Mouse (Mus musculus): ENCODE measurements around the gene Spef1.
A peak's percentile ranks its signal among the peaks of the same experiment; 100 is the strongest.

The Spef1 gene

DNA sequence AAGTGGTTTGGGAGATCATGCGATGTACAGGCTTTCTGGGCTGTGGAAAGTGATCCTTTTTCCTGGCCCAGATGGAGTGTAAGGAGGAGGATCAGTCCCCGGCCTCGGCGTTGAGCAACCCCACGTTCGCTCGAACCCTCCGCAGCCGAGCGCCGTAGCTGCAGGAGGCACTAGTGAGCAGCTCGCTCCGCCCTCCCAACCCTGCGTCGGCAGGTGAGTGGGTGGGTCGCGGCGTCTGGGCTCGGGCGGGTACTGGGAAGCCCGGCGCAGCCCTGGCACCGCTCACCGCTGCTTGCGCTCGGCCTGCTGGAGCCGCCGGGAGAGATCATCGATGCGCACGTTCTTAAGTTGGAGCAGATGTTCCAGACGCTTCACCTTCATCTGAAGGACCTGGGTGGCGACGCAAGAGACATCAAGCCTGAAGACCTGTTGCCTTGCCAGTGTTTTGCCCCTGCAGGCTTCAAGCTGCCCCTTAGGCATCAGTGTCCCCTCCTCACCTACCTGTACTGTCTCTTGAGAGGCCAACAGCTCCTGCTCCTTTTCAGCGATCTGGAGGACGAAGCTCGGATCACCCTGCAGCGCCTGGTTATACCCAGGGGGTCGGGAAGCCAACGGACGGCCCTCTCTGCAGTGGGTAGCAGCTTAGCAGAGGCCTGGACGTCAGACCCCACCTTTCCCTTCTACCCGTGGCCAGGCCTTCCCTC, 15.5 kb downstream of the Spef1 start:
- peak; percentile 71 for DNase-seq

DNA sequence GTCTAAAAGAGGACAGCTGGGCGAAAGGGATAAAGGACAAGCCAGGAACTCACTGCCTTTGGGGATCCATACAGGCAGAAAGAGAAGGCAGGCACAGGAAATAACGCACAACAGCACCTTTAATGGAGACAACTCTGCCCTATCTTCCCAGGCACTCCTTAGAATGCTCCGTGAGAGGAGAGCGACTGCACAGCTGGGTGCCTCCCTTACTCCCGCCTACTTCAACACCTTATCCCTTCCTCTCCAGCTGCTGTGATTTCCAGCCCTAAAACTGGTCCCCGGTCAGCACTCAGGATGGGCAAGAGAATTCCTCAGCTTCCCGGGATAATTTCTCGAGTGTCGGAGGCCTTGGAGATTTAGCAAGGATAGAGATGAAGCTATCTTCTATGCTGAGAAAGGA, 16.1 kb downstream of the Spef1 start:
- DNase-seq = no peak

DNA sequence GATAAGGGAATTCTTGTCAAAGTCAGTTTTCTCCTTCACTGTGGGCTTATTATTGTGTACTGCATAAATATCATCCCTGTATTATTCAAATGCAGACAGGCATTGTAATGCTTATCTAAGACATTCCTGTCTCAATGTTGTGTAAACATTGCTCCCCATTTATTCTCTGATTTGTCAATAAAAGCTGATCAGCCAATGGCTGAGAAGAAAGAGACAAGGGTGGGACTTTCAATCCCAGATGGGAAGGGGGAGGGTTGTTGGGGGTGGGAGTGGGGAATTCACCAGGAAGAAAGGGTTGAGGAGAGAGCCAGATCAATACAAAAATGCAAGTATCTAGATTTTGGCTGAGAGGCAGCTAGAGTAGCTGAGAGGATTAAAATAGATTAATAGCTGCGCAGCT, 18.2 kb downstream of the Spef1 start:
- DNase-seq = no peak

DNA sequence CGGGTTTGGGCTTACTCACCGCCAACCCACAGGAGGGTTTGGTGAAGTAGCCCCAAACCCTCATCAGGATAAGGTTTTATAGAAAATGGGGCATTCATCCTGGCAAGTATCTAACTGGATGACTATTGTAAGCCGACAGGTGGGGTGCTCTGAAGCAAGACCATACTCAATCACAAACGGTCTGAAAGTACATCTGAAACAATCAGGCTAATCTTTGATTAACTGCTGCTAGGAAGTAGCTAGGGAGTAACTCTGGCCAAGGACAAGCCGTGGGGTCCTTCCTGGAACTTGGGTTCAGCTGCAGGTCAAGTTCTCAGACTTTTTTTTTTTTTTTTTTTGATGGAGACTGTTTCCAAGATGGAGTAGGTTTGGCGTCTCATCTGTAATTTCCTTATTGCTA, 19.1 kb downstream of the Spef1 start:
- no peak for DNase-seq

DNA sequence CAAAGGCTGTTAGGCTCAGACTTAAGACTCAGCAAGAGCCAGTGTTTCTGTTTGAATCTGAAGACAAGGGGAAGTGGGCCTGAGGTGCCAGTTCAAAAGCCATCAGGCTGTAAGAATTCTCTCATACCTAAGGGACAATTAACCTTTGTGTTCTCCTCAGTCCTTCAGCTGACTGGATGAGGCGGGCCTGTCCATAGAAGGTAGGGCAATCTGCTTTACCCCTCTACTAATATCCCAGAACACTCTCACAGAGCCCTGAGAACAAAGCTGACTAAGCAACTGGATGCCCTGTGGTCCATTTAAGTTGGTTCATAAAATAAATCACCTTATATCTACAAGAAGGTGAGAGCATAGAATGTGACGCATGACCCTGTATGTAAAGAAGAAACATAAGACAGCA, 20.9 kb downstream of the Spef1 start:
- no peak for DNase-seq

DNA sequence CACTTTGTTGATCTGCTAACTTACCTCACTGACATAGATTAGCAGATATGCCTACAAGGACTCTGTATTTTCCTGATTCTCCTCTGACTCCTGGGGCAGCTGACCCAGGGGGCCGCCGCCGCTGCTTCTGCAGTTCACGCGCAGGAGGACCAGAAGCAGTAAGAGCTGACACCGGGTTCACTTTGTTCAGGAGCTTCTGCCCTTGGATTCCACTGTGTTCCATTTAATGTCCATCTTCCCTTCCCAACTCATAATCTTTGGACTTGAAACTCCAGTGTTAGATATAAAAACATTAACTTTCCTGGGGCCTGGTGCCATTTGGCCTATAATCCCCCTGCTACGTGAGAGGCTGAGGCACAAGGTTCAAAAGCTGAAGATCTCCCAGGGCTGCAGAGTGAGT, 23.2 kb downstream of the Spef1 start:
- no peak for DNase-seq

DNA sequence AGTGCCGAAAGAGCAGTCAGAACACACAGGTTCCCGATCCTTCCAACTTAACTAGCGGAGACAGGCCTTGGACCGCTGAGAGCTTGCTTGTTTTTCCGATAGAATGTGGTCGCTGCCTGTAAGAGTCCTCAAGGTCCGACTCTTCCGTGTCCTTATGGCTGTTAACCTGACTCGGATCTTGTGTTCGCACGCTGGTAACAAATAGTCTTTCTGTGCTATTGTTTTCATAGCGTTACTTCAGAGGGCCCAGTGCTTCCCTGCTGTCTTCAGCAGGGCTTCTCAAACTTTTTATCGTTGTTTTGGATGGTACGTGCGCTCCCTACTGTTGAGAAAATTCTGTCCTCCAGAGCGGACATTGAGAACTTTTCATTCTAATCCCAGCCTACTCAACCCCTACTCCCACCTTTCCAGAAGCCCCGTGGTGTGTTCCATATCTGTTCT, 26.4 kb downstream of the Spef1 start:
- DNase-seq = peak; percentile 22

DNA sequence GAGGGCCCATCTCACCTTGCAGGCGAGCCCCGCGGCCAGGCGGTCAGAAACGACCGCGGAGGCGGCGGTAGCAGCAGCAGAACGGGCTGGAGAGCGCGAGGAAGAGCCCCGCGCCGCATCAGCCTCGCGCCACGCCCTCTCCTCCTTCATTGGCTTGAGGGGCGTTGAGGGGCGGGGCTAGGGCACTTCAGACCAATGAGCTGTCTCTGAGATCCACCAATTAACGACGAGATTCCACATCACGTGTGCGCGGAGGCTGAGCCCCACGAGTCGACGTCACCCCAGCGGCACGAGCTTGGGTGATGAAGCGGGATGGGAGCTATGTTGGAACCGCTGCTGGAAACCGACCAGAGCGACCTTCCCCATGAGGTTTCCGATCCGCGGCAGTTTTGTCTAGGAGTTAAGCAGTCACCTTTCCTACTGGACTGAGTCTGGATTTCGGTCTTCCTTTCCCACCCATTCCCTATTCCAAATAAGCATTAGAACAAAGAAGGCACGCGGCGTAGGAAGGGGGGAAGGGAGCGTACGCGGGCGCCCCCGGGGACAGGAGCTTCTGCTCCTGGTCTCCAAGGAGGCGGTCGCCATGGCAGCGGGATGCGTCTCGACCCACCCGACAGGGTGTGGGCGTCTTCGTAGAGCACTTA, 27.0 kb downstream of the Spef1 start, which contains the start of gene 1700037H04Rik:
Gene 1700037H04Rik, minus strand, starts transcription at position 144 of the 644 bp plus-strand sequence.
- peak; percentile 96 for DNase-seq

DNA sequence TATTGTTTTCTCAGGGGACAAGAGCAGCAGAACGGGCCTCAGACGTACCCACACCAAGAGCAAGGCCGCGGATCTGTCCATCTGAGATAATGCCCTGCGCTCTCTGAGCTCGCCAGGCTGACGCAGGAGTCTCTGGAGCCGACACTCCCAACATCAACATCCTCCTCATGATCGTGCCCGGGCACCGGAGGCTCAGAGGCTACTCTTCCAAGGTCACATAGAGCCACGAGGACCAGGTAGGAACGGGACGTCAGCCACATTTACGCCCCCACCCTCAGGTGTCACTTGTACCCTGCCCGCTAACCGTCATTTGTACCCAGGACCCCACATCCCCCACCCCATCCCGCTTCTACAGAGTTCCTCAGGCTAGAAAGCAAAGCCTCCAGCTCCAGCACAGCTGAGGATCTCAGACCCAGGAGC, 27.6 kb downstream of the Spef1 start:
- DNase-seq = no peak

DNA sequence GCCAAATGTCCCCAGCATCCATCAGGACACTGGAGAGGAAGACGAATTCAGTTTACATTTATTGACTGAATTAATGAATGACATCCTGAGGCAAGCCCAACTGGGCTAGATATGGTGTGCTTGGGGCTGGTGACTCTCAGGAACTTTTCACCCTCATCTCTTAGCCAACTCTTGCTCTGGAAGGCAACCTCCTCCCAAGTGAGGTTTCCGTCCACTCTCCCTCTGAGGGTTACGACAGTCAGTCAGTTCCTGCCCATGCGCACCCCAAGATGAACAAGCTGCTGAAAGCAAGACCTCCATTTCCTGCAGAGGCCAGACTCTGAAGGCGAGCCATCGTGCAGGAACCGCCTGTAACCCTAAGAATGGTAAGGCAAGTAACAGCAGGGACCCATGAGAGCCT, 30.1 kb downstream of the Spef1 start:
- no peak for DNase-seq

DNA sequence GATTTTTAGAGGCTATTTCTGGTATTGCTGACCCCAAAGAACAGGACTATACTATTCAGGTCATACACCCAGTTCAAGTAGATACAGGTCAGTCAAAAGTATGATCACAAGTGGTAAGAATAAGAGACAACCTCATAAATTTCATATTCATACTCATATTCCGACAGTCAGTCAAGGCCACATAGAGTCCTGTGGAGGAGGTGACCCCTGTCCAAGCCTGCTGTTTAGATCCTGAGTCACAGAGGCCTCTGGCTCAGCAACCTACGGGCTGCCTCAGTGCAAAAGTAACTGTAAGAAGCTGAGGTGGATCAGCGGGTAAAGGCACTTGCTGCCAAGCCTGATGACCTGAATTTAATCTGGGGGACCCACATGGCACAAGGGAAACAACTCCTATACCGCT, 33.0 kb downstream of the Spef1 start:
- DNase-seq = no peak

DNA sequence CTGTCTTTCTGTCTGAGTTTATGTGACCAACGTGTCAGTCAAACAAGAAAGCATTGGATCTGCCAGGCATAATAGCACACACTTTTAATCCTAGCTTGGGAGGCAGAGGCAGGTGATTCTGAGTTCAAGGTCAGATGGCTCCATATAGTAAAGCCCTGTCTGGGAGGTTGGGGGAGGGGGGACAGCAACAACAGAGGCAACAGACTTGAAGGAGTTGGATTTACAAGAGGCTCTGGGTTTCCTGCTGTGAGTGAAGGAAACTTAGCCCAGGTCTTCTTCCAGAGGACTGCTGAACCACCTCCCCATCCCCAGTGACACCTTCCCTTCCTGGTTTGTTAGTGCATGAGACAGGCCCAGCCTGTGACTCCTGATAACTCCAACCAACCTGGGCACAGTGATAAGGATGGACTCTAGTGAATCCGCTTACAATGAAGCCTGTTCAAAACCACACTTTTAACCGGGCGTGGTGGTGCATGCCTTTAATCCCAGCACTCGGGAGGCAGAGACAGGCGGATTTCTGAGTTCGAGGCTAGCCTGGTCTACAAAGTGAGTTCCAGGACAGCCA, 34.8 kb downstream of the Spef1 start:
- DNase-seq = no peak

DNA sequence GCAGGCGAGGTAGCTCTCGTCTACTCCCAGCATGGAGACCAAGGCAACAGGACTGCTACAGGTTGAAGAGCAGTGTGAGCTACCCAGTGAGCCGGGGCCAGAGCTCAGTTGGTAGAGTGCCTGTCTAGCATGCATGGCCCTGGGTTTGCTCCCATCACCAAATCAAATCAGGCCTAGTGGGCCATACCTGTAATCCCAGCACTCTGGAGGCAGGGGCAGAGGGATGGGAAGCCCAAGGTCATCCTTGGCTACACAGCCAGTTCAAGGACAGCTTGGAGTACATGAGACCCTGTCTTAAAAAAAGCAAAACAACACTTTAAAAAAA, 37.9 kb downstream of the Spef1 start:
- DNase-seq = no peak

DNA sequence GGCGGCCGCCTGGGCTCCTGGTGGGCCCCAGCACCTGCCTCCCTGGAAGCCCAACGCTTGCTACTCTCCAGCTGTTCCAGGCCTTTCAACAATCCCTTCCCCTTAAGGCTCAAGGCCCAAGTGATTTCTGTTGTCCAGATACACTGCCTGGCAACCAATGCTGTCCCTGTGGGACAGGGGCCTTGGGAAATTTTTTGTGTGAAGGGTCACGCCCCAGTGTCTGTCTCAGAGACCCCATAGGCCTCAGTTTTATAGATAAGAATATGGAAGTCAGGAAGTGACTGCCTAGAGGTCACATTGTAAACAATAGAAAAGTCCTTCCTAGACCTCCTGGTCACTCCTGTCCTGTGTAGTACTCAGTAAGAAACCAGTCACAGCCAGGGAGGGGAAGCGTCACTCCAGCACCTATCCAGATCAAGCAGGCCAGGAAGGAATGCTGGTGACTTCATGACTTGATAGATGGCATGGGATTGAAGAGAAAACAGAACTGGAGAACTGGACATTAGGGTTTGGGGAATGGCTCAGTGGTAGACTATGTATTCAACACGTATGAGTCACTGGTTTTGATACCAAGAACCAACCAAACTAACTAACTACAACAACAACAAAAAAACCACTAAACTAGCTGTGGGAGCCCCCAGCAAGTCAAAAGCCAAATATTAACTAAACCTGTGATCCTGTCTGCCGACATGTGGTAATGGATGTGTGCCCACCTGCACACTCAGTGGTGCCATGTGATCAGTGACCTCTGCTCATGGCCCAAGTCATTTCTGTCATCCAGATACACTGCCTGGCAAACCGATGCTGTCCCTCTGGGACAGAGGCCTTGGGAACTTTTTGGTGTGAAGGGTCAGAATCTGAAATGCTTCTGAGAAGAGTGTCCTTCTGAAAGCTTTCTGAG, 38.5 kb downstream of the Spef1 start:
- DNase-seq = no peak

DNA sequence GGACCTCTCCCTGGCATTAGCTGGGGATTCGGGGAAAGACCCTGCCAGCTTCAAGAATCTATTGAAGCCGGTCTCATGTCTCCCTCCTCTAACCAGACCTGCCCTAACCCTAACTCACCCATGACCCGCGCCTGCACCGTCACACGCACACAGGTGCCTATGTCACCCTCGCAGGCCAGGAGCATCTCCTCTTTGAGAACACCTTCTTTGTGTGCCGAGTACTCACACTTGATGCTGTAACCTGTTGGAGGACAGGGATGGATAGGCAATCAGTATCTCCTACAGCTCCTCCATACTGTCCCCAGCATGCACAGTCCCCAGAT, 40.1 kb downstream of the Spef1 start:
- no peak for DNase-seq

DNA sequence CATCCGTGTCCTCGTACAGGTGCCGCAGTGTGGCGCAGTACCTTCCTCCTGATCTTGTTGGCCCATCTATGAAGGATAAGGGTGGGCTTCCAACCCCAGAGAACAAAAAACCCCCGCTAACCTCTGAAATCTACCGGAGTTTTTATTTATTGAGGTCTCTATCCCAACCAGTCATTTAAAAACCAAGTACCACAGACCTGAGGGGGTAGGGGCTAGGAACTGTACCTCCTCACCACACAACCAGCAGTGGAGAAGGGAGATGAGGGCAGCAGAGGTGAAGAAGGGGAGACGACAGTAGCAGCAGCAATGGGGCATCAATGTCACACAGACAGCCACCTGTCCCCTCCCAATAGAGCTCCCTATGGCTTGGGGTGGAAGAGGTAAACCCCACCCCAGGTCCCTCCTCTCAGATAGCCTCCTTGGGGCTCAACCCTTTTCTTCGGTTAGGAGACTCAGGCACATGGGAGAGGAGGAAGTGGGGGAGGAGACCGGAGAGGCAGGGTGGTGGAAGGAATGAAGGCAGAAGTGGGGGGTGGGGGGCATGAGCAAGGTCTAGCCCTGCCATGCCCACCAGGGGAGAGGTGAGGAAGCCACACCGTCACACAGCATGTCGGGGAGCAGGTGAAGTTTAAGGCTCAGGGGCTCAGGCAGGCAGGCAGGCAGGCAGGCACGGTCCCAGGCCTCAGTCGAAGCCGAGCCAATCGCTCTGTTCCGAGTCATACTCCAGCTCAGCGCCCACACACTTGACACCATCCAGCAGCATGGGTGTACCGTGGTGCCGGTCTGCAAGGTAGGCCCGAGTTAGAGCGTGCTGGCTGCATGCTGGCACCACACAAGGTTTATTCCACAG, 40.7 kb downstream of the Spef1 start:
- no peak for DNase-seq

DNA sequence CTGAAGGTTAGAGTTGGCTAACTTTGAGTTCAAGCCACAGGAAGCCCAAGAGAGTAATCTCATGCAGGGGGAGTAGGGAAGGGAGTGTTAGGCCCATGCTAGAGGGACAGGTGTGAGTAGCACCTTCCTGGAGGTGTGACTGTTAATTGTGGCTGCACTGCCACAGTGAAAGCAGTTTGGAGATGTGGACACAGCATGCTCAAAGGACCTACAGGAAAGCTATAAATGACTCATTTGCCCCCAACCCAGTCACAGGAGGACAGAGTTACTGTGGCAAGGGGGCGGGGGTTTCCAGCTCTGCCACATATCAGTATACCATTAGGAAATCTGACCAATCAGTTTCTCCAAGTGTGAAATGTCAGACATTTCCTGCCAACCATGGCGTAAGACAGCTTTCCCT, 41.5 kb downstream of the Spef1 start:
- no peak for DNase-seq

DNA sequence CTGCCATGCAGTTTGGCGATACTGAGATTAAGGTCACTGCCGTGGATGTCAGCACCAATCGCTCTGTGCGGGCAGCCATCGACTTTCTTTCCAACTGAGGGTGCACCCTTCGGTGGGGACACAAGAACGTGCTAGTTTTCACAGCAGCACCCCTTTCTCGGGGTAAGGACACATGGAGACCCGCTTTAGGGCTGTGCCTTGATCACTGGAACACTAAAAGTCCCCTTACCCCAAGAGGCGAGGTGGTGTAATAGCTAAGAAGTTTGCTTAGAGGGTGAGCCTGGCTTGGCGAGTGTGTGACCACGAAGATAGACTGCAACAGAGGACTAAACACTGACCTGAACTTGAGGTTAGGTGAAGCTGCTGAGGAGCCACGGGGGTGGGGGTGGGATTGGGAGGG, 42.0 kb downstream of the Spef1 start:
- DNase-seq = no peak

DNA sequence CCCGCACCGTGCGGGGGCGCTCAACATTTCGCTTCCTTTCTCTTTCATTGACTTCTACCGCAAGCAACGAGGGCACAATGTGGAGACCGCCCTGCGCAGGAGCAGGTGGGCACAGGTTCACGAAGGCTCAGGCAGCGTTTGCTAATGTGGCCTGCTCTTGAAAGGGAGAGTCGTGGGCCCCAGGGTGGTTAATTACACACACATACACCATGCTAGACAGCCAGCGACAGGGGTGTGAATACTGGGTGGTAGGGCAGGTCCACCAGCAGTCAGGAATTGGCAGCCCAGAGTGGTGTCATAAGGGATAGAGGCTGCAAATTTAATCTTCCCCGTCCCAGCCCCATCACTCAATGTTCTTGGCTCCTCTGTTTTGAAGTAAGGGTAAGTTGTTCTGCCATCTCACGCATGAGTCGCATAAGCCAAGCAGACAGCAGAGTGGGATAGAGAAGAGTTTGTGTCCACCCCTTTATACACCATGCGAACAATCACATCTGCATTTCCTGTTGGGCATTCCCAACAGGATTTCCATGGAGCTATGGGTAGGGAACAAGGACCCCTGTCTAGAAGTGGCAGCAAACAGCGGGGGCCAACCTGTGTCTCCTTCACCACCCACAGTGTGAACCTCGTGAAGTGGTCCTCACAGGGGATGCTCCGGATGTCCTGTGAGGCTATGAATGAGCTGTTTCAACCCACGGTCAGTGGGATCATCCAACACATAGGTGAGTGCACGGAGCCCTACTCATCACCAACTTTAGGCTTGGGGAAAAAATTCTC, 43.9 kb downstream of the Spef1 start:
- DNase-seq = no peak

DNA sequence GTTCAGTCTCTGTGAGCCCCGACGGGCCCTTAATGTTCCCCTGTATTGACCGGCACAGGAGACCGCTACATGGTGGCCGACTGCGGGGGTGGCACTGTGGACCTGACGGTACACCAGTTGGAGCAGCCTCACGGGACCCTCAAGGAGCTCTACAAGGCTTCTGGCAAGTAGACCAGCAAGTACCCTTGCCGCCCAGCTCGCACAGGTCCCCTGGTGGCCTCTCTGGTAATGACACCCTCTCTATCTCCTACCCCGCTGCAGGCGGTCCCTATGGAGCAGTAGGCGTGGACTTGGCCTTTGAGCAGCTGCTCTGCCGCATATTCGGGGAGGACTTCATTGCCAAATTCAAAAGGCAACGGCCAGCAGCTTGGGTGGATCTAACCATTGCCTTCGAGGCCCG, 44.5 kb downstream of the Spef1 start:
- DNase-seq = peak; percentile 74

DNA sequence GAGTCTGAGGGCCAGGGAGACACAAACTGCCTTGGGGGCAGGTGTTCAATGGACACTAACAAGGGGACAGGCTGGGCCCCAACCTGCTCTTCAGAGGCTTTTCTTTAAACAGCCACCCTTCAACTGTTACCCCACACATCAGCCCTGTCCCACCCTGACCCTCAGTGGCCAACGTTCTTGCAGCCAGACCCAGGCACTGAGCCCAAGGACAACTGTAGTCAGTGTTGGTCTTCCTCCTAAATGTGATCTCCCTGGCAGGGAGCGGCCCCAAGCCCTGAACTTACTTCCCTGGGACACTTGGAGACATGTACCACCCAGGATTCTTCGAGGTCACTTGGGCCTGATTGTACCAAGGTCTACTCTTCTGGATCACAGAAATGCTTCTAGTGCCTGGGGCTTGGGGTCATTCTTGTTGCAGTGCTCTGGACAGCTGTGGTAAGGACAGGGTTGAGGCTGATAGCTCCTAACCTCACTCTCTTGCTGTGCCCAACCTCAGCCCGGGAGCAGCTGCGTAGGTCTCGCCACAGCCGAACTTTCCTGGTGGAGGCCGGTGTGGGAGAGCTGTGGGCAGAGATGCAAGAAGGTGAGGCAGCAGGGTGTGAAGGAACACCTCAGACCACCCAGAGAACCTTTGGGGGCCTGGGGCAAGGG, 45.6 kb downstream of the Spef1 start:
- DNase-seq = no peak
